Mouse (Mus musculus) gastrocnemius, adult 8-10 months (tissue): ENCODE results near the gene Wdr24. TPM values are rescaled to one million over a fixed set of nuclear protein-coding genes. Genes with fewer than 3 reads are reported as not detected.

Source experiments
- DNase-seq, 2 experiments: peaks; one replicate each; pipeline ENCODE4 v3.0.0; 2022; ENCODE audit warnings: low spot score in 2 of 2
- total RNA-seq, 4 experiments: library from RNA; stranded (reverse); gene quantifications; 2 replicates each; pipeline ENCODE4 v1.2.4; 2022

Wdr24 gene
- 10 to 100 TPM in 3 of 4 experiments, 1 to 10 TPM in 1; 9.8 to 13.2 (median 11.7) TPM for total RNA-seq

DNA sequence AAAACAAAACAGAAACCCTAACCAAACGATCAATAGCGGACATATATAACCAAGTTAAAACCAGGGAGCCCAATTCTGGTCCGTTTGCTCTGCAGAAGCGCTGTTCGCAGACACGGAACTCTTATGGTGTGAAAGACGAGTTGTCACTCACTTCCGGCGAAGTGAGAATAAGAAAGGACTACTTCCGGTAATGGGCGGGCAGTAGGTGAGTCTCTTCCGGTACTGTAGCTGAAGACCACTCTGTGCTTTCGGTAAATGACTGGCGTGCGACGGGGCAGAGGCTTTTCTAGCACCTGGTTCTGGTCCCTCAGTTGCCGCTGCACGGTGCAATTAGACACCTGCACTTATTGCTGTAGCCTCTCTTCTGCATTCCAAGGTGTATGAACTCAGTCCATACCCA lies at the start of gene Wdr24:
Wdr24 (plus strand) TSS at position 176 of the 400 bp plus-strand sequence.
- DNase-seq = peak in 1 of 2 experiments; percentile 57

DNA sequence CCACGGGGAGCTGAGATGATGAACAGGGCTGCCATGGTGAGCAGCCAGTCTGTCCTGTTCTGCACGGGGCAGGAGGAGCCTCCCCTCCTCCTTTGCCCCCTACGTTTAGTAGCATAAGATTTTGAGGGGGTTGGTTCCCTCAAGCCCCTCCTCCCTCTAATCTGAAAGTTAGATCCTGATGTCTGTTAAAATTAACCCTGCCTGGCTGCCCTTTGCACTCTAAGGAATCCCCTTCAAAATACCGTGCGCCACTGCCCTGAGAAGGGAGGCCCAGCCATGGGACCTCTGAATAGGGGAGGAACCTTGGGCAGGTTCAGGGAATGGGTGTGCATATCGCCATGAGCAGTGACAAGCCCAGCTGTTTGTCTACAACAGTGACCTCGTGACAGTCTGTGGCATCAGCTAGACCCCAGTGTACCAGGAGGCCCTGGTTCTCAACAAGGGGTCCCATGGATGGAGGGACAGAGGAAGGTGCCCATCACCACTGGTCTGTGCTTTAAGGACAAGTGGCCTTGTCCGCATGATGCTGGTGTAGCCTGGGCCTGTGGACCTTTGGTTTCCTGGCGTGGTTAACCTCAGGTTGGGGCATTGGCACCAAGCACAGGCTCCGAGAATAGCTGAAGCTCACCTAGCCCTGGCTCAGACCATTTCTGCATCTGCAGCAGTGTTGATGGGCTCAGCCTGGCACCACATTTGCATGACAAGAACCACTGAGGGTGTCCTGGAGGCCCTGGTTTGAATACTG lies 47.9 kb upstream of the Wdr24 start:
- no peak for DNase-seq

DNA sequence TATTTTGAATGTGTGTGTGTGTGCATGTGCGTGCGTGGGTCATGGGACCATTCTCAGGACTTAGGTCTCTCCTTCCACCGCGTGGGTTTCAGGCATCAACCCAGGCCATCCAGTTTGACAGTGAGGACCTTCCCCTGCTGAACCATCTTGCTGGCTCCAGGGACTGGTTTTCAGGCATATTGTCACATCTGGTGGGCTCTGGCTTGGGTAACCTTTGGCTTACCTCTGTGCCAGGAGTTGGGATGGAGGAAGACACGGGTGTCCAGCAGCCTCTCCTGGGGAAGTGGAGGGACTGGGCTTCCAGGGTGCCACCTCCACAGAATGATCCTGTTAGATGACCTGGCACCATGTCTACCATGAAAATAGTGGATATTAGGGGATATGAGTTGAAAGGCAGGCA lies 45.5 kb upstream of the Wdr24 start:
- DNase-seq = no peak

DNA sequence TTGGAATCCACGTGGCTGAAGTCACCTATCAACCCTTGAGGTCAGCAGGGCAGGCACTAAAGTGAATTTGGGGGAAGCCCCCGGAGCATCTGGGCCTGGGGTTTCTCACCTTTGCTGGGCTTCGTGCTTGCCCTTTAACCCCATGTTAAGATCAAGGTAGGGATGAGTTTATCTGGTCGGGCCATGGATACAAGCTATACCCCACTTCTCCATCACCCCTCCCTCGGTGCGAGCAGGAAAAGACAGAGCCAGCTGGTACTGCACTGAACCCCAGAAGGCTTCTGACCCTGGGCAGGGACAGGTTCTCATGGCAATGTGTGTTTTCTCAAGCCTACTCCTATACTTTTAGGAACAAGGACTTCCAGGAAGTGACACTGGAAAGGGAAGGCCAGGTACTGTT lies 42.1 kb upstream of the Wdr24 start:
- DNase-seq = no peak

DNA sequence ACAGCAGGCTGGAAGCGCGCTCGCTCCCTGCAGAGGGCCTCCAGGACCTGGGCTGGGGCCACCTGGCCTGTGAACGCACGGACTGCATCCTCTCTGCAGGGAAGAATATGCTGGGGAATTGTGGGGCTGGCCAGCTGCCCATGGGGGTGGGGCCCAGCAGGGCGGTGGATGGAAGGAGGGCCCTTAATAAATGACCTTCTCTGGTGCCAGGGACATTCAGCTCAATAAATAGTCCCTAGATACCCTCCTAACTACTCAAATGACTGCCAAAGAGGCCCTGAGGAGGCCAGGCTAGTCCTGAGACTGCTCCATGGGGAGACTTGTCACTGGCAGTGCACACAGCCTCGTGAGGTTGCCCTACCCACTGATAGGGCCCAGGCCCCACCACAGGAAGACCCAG lies 40.3 kb upstream of the Wdr24 start:
- DNase-seq = no peak

DNA sequence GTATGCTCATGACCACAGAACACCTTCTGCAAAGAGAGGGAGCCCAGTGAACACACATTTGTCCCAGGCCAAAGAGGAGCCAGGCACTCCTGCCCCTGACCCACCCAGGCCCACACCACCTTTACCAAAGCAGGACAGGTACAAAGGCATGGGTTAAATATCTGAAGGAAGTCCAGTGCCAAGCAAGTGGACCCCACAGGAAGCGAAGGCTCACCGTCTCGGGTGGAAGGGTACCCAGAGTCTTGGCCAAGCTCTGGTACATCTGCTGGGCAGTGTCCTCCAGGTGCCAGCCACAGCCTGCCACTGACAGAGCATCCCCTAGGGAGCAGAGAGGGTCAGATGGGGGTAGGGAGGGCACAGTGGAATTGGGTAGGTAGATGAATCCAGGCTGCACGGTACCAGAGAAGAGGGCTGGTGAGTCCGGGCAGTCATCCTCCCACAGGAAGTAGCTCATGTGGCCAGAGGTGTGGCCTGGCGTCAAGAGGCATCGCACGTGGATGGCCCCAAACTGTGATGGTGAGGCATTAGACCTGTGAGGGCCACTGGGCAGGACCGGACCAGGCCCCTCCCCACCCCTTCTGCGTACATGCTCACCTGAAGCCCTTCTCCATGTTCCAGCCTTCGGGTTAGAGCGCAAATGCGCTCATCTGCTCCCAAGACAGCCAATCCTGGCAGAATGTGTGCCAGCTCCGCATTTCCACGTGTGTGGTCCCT lies 39.4 kb upstream of the Wdr24 start:
- DNase-seq = no peak

DNA sequence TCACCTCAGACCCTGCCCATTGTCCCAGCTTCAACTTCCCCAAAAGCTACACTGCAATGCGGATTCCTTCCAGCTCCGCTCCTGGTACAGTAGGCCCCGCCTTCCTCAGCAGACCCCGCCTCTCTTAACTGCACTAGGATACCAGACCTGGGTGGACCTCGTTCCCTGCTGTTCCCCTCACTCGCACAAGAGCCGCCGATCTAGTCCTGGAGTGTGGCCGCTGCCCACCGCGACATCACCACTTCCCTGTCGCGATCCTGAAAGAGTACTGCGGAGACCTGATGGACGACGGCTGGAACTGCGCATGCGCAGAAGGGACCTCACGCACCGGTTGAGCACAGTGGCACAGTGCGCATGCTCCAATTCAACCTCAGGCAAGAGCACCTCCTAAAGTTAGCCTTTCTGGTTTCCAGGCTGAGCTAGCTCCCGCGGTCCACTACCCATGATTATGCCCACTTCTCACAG lies 38.1 kb upstream of the Wdr24 start, which contains the start of gene Haghl:
Haghl (minus strand) TSS at position 393 of the 465 bp plus-strand sequence.
- peak; percentile 90 to 95 for DNase-seq

DNA sequence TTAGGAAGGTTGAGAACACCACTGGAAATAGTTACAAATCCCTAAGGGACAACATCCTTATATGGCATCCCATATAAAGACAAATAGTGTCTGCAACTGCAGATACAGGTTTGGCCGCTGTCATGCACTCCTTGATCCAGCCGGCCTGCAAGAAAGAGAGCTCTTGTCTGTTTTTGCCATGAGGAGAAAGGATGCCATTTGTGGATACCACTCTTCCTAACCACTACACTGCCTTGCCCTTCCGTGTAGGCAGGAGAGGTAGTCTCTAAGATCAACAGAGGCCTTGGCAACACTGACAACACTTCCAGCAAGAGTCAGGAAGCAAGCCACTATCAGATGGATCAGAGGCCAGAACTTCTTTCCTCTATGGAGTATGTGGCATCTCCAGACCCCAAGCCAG lies 37.1 kb upstream of the Wdr24 start, which contains the start of gene Ccdc78:
Ccdc78 (plus strand) TSS at position 301 of the 400 bp plus-strand sequence.
- no peak for DNase-seq

DNA sequence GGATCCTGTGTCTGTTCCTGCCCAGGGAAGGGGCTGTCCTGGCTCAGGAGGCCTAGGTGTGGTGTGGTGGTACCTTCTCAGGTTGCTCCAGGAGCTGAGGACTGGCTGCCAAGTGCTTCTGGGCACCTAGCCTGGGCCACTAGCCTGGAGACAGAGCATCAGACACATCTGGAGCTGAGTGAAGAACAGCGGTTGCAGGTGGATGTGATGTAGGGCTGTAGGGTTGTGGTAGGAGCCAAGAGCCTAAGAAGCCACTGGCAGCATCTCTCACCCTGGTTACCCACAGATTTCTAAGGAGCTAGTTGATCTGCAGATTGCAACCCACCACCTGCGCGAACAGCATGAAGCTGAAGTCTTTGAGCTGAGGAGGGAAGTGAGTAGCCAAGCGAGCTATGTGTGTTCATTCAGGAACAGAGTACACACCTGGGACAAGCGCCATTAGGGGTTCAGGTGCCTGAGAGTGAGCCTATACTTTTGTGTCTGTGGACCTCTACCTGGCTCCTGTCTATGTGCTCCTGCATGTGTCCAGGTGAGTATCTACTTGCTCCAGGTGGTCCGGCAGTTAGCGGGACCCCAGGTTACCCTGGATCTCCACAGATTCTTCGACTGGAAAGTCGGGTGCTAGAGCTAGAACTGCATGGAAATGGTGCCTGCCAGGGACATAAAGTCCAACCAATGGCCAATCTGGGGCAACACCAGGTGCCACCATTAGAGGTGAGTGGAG lies 36.5 kb upstream of the Wdr24 start:
- DNase-seq = no peak

DNA sequence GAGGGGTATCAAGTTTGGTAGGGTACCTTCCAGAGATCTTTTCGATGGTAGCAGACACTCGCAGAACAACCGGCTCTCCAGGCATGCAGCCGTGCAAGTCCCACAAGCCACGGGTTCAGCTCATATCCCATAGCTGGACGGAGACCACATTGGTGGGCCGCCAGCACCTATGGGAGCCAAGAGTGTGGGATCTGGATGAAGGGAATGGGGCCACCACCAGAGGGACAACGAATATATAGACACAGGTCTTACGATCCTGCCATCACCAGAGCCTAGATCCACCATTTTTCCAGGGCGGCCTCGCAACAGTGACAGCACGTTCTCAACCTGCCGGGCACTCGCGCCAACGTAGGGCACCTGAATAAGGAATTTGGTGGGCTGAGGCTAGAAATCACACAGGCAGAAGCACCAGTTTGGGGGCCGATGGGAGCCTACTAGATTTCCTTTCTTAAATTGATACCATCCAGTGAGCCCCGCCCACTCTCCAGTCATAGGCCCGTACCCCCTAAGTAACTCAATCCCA lies 32.0 kb upstream of the Wdr24 start:
- no peak for DNase-seq

DNA sequence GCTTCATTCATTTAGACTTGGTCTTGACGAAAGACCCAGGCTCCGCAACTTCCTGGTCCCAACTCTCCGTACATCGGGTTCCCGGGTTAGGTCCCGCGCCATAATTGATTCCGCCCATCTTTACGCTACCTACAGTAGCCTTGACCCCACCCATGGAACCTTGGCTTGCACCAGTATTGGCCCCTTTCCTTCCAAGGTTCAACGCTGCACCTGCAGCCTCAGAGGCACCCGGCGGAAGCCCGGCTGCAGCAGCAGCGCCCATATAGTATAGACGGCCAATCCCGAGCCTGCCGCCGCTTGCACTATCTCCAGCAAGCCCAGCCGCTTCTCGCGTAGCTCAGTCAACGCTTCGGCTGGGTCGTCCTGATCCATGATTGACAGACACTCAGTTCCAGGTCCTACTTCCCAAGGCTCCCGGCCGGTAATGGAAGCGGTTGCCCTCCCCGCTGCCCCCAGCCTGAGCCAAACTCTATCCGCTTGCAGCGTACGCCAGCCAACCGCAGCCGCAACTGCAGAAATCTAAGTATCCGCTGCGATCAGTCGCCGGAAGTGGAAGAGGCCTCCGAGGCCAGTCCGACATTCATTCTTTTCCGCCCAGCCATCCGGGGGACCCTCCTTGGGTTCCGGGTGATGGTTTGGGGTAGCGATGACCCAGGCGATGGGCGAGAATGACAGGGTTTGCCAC lies 31.4 kb upstream of the Wdr24 start:
- DNase-seq = peak; percentile 73 to 76

DNA sequence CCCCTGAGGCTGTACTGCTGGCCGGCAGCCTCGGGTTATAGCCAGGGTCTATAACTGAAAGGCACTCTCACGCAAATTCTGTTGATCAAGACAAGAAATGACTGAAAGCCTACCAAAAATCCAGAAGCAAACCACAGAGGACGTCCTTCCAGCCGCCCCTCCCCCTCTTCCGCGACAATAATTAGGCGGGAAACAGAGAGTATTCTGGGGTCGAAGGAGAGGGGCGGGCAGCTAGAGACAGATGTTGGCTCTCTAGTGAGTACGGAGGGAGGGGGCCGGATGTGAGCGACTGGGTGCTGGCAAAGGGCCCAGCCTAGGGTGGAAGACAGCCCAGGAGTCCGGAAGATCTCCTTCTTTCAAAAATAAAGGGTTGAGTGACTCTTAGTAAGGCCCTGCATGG lies 30.8 kb upstream of the Wdr24 start, which contains the start of gene Fam173a:
Fam173a (minus strand) TSS at position 287 of the 400 bp plus-strand sequence.
- peak; percentile 37 to 65 for DNase-seq

DNA sequence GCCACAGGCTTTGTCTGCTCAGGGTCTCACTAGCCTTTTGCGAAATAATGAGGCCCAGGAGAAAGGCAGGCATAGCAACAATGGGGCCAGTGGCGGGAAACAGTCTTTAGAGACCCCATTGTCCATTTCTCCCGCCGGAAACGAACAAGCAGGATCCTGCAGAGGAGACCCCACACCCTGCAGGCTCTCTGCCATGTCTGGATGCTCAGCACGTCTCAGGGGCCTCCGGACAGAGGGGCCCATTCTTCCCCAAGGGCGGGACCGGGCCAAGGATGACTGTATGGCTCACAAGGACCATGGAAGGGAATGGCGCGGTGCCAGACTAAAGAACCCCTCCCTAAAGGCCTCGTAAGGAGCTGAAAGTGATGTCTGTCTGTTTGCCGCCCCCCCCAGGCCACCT lies 29.2 kb upstream of the Wdr24 start:
- DNase-seq = no peak

DNA sequence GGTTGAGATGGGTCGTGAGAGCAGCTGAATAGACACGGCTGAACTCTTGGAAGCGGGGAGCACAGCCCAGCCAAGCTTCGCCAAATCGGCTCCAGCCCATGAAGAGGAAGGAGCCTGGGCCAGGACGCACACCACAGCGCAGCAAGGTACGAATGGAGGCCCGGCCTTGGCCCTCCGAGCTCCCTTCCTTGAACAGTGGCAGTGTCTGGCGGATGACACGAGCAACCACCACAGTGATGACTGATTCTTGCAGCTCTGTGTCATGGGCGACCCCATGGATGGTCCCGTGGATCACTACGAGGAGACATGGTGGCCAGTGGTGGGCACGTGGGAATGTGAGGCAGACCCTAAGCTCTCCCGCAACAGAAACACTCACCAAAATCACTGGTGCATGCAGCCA lies 28.4 kb upstream of the Wdr24 start:
- no peak for DNase-seq

DNA sequence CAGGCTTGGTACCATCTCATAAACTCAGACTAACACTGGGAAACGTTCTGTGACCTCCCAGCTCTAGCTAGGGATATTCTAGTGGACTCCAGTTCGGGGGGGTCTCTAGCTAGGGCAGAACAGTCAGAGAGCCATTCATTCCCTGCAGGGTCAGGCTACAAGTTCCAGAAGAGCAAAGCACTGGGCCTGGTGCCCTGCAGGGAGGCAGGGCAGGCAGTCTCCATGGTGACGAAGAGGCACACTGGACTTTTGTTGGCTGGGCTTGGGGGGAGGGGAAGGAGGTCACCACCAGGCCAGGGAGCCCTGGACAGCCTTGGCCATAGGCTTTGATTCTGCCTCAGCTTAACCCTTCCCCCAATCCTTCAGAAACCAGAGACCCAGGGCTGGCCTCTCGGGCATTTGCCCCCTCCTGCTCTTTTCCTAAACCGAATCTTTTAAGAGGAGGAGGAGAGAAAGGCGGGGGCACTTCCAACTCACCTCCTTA lies 27.8 kb upstream of the Wdr24 start, which contains the start of gene AC134908.4:
AC134908.4 (minus strand) TSS at position 51 of the 484 bp plus-strand sequence.
- DNase-seq = no peak

DNA sequence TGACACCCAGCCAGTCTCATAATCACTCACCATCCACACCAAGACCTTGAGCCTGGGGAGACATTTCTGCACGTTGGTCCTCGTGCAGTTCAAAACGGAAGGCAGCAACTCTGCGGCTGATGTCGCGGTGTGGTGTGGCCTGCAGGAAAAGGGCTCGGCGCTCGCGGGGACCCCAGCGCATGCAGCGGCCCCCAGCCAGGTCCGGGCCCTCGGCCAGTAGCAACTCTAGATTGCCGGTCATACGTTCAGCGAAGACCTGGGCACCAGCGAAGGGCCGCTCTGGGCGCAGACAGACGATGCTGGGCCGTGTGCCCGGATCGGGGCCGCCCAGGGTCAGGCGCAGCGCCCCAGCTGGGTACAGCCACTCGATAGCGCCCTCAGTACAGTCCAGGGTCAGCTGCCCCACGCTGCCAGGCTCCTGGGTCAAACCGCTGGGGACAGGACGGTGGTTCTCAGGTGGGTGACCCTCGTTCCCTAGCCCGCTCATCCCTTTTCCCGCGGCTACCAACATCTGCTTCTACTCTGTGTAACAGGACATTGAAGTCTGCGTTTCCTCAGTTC lies 27.1 kb upstream of the Wdr24 start:
- peak; percentile 57 to 69 for DNase-seq

DNA sequence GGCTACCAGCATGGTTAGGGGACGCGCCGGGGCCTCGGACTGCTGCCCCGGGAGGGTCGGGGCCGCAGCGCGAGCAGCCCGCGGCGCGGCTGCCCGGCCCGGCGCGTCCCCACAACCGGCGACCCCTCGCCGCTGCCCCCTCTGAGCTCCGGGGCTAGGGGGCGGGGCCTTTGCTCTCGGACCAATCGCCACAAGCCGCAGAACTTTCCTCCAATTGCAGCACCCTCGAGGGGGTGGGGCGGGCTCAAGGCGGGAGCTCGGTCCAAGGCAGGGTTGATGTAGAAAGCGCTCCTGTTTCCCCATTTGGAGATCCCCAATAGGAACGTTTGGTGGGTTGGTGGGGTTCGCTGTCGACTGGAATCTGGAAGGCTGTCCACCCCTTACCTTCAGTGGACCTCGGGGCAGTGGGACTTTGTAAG lies 26.5 kb upstream of the Wdr24 start, which contains the start of gene Metrn:
Metrn (minus strand) TSS at position 186 of the 419 bp plus-strand sequence.
- peak; percentile 78 to 80 for DNase-seq

DNA sequence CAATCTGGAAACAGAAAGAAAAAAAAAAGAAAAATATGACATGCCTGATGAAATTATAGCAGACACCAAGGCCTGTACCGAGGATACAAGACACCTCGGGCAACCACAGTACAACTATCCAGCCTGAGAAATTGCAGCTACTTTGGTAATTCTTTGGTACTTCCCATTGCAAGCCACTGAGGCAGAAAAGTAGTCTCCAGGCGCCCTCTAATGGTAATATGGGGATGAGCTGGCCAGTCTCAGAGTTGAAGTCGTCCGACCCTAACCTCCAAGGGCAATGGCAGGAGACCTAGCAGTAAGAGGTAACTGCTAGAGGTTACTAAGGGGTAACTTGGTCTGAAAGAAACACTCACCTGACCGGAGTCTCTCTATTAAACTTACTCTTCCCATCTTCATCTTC lies 22.4 kb upstream of the Wdr24 start:
- DNase-seq = no peak

DNA sequence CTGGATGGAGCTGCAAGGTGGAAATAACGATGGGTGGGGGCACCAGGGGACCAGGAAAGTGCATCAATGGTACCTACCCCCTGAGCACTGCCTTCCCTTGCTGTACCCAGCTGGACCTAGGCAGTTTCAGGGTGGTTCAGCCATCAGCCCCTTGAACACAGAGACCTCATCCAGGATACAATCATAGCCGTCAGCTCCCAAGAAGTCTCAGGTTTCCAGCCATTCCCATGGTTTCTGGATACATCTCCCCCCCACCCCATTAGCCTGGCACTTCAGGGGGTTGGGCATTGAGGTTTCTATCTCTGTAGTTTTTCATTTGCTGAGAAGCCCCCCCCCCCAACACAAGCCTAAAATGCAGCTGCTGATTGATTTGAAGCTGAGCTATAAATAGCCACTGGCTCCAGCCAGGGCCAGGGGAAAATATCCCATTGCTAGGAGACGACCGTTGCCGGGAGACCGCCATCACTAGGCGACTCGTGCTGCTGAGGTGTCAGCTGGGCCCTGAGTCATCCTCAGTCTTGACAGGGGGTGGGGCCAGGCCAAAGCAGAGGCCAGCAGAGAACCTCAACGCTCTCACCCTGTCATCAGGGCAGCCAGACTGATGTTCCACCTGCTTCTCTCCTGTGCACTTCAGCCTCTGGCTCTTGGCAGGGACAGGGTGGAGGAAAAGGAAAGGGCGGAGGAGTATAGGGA lies 20.5 kb upstream of the Wdr24 start:
- DNase-seq = no peak

DNA sequence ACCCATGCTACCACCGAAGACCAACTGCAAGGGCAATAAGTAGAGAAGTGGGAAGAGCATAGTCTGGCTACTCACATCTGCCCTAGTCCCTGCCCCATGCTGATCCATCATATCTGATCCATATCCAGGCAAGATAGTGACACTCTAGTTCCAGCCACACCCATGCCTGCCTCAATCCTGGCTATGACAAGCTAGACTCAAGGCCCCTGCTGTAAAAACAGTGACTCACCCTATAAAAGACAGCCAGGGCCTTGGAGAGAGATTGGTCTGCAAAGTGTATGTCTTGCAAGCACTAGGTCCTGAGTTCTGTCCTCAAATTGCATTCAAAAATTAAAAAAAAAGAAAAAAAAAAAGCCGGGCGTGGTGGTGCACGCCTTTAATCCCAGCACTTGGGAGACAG lies 16.9 kb upstream of the Wdr24 start:
- no peak for DNase-seq
